Mouse (Mus musculus) hindbrain, embryonic 10.5 days (tissue): ENCODE results near the gene Gtdc1. TPM values are rescaled to one million over a fixed set of nuclear protein-coding genes. Genes with fewer than 3 reads are reported as not detected.

ENCODE experiments used
- DNase-seq: peaks from one replicate; pipeline ENCODE4 v3.0.0-alpha.2; 2017; ENCODE audit warnings: low spot score
- H3K27ac ChIP-seq: fragments of 300-500 bp; sonication (generic); 2 replicates; pipeline ENCODE4 v1.5.1; 2016; ENCODE audit warnings: mild to moderate bottlenecking, moderate library complexity
- H3K27me3 ChIP-seq: fragments of 300-500 bp; sonication (generic); 2 replicates; pipeline ENCODE4 v1.6.1; 2016; ENCODE audit warnings: mild to moderate bottlenecking; ENCODE audit not compliant: poor library complexity, insufficient read depth, severe bottlenecking
- H3K36me3 ChIP-seq: fragments of 300-500 bp; sonication (generic); 2 replicates; pipeline ENCODE4 v1.6.1; 2016; ENCODE audit warnings: mild to moderate bottlenecking, moderate library complexity
- H3K4me1 ChIP-seq: fragments of 300-500 bp; sonication (generic); replicated peaks from 2 replicates; pipeline ENCODE4 v1.6.1; 2016; ENCODE audit warnings: mild to moderate bottlenecking
- H3K4me3 ChIP-seq: fragments of 300-500 bp; sonication (generic); 2 replicates; pipeline ENCODE4 v1.5.1; 2016; ENCODE audit warnings: mild to moderate bottlenecking, moderate library complexity
- H3K9me3 ChIP-seq: fragments of 300-500 bp; sonication (generic); 2 replicates; pipeline ENCODE4 v1.6.1; 2016; ENCODE audit warnings: mild to moderate bottlenecking, moderate library complexity
- WGBS: fragments of 180-500 bp; shearing (Covaris S2); methylation state at CpG from one replicate; pipeline ENCODE4 v1.1.7; 2016; 5-methylcytosine and 5-hydroxymethylcytosine counted together
- polyA plus RNA-seq: library from polyadenylated mRNA; unstranded; fragments of >200 nt; fragmentation: Nextera tagmentation; extraction: Ambion mirVana; gene quantifications from 2 replicates; pipeline ENCODE4 v1.2.1, GENCODE M21; 2016

Gene Gtdc1
- polyA plus RNA-seq, 1 experiment from 2014 or later, result 13.0 TPM

DNA sequence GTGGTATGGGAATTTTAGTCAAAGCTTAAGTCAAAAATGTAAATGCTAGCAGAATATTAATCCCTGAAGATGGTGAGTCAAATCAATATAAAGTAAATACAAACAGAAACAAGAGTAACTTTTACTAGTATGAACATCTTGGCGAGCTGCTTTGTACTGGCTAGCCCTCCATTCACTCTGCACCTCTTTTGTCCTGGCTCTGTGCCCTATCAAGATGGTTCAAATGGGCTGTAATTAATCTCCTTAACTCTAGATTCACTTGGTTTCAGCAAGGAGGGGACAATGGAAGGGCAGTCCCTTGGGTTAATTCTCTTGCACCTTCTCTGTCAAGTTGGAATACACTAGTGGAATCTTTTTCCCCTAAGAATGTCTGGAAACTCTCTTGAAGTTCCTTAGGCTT lies 233.6 kb downstream of the Gtdc1 start:
- no peak for DNase-seq
- Histone ChIP-seq H3K4me1 (0 out of 2 replicates have a peak, but pooled peaks cover 8% of the 10 kb centered on the region), H3K9me3 (no peaks in the 10 kb centered on the region), H3K27me3 (no peaks in the 10 kb centered on the region), H3K36me3 (no peaks in the 10 kb centered on the region), H3K27ac (peak overlapping the region; percentile 5; the same call in 1 of the 2 replicates), H3K4me3 (no peak overlapping the region)
- 39% methylated on average over 1 of the region's 1 CpGs for WGBS

DNA sequence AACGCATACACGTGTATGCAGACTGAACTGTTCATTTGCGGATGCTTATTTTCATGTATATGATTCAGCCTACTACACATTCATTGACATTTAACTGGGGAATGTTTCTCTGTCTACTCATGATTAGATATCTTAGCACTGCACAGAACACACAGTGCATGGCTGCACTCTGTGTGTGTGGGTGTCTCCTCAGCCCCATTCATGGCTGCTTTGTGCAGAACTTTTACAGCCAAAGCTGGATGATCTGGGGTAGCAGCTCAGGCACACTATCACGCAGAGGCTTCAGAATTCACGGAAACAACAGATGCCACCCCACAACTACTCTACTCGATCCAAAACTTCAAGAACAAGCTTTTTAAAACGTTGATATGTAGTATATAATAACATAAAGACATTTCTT lies 263.4 kb downstream of the Gtdc1 start:
- 92% methylated on average over 7 of the region's 7 CpGs for WGBS

DNA sequence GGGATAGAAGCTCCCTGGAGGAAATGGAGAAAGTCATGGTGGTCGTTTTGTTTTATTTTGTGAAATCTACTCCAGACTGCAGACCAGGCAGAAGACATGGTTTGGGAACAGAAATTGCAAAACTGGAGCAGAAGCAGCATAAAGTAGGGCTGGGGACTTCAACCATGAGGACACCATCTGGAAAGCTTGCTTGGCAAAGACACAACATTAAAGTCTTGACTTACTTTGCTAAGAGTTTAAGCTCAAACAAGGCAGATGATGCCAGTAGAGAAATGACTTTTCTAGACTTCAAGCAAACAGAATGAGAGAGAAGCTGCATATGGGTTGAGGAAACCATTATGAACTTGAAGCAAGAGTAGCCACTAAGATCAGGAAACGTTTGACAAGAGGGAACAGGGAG lies 267.6 kb downstream of the Gtdc1 start:
- H3K36me3 ChIP-seq, result no peaks in the 10 kb centered on the region
- WGBS, result 76% methylated on average over 2 of the region's 2 CpGs

More for the DNA sequence above, 263.4 kb downstream of the Gtdc1 start:
- Histone ChIP-seq H3K9me3 (no peaks in the 10 kb centered on the region), H3K27me3 (no peaks in the 10 kb centered on the region), H3K4me1 (no peaks in the 10 kb centered on the region), H3K27ac (no peak overlapping the region), H3K4me3 (no peak overlapping the region), H3K36me3 (no peaks in the 10 kb centered on the region)
- no peak for DNase-seq

DNA sequence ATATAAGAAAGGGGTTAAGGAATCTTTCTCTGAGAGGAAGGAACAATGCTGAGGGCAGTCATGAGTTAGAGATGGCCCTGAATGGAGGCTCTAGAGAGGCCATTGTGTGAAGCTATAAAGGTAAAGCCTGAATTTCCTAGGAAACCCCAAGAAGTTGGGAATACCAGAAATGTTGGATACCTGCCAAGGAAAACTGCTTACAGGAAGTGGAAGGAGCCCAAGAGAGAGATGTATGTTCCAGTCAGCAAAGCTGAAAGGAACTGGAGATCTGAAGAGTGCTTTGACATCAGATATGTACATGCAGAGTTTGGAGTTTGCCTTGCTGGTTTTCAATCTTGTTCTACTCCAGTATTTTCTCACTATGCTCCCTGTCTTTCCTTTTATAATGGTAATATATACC lies 268.4 kb downstream of the Gtdc1 start:
- no peaks in the 10 kb centered on the region for H3K27me3 ChIP-seq
- no peaks in the 10 kb centered on the region for H3K4me1 ChIP-seq
- no peak overlapping the region for H3K4me3 ChIP-seq
- no peak for DNase-seq
- no peak overlapping the region for H3K27ac ChIP-seq
- H3K36me3 ChIP-seq, result no peaks in the 10 kb centered on the region
- H3K9me3 ChIP-seq, result no peaks in the 10 kb centered on the region

More for the DNA sequence above, 267.6 kb downstream of the Gtdc1 start:
- DNase-seq, result no peak
- H3K4me3 ChIP-seq, result no peak overlapping the region
- H3K27me3 ChIP-seq, result no peaks in the 10 kb centered on the region
- no peaks in the 10 kb centered on the region for H3K9me3 ChIP-seq
- no peaks in the 10 kb centered on the region for H3K4me1 ChIP-seq
- H3K27ac ChIP-seq, result no peak overlapping the region

DNA sequence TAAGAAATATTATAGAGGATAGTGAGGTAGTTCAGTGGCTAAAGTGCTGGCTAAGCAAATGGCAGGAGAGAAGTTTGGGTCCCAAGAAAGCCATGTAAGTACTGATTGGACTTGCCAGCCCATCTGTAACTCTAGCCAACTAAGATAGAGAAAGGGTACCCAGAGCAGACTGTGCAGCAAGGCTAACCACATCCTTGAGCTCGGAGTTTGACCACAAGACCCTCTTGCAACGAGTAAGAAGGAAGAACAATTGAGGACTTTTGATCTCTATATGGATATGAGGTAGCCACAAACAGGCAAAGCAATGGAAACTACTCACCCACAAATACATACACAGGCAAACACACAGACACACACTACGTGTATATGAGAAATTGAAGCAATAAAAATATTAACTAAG lies 278.9 kb downstream of the Gtdc1 start:
- H3K4me3 ChIP-seq, result no peak overlapping the region
- DNase-seq, result no peak
- WGBS, result 84% methylated on average over 3 of the region's 3 CpGs
- no peaks in the 10 kb centered on the region for H3K9me3 ChIP-seq
- no peaks in the 10 kb centered on the region for H3K36me3 ChIP-seq
- no peak overlapping the region for H3K27ac ChIP-seq
- H3K4me1 ChIP-seq, result no peaks in the 10 kb centered on the region
- no peaks in the 10 kb centered on the region for H3K27me3 ChIP-seq

DNA sequence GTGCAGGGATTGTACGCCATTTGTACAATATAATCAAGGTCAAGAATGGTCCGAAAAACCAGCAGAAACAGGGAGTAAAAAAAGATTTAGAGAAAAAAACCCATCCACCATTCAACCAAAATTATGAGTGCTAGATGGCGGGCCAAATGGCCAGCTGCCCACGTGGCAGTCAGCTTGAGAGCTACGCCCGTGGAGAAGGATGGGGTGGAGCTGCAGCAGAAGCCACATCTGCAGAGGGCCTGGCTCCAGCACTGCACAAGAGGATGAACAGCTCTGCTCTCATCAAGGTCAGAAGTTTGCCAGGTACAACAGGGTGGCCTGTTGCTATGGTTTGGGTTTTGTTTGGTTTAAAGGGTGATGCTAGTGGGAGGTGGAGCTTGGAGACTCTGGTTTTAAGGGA lies 281.1 kb downstream of the Gtdc1 start:
- 93% methylated on average over 6 of the region's 6 CpGs for WGBS
- H3K4me3 ChIP-seq, result no peak overlapping the region

DNA sequence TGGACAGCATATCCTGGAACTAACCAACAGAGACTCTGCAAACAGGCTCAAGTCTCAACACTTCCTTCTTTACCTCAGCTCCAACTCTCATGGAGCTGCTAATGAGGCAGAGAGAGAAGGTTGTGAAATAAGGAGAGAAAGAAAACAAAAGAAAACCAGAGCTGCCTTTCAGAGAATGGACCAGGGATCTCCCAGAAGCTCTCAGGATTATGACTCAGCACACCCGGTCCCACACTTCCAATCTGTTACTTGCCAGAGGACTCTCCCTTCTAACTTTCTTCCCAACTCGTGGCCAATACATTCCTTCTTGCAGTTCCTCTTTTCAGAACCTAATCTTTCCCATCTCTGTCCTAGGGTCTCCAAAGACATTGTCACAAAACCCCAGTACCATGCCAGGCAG lies 288.1 kb downstream of the Gtdc1 start:
- H3K27ac ChIP-seq, result no peak overlapping the region
- no peaks in the 10 kb centered on the region for H3K36me3 ChIP-seq
- WGBS, result 70% methylated on average over 2 of the region's 2 CpGs
- DNase-seq, result no peak
- H3K27me3 ChIP-seq, result no peaks in the 10 kb centered on the region
- H3K4me3 ChIP-seq, result no peak overlapping the region
- no peaks in the 10 kb centered on the region for H3K4me1 ChIP-seq
- H3K9me3 ChIP-seq, result no peaks in the 10 kb centered on the region

More for the DNA sequence above, 281.1 kb downstream of the Gtdc1 start:
- Histone ChIP-seq H3K27ac (no peak overlapping the region), H3K36me3 (no peaks in the 10 kb centered on the region), H3K4me1 (no peaks in the 10 kb centered on the region), H3K27me3 (no peaks in the 10 kb centered on the region), H3K9me3 (no peaks in the 10 kb centered on the region)
- no peak for DNase-seq

DNA sequence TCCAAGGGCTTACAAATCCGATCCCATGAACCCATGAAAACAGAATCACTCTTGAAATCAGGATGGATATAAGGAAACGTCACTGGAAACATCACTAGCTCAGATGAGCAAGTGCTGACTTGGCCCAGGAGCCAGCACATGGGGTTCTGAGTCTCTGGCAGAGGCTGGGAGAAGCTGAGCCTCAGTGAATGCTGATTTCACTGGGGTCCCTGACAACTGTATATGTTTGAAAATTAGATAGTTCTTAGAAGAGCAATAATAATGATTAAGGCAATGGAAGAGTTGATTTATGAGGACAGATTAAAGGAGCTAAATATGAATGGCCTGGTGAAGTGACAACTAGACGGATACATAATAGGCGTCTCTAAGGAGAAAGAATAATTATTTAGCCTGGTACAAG lies 289.3 kb downstream of the Gtdc1 start:
- H3K27me3 ChIP-seq, result no peaks in the 10 kb centered on the region
- H3K4me1 ChIP-seq, result no peaks in the 10 kb centered on the region
- WGBS, result 87% methylated on average over 4 of the region's 4 CpGs
- H3K27ac ChIP-seq, result no peak overlapping the region
- H3K36me3 ChIP-seq, result no peaks in the 10 kb centered on the region
- H3K4me3 ChIP-seq, result no peak overlapping the region
- H3K9me3 ChIP-seq, result no peaks in the 10 kb centered on the region
- no peak for DNase-seq

DNA sequence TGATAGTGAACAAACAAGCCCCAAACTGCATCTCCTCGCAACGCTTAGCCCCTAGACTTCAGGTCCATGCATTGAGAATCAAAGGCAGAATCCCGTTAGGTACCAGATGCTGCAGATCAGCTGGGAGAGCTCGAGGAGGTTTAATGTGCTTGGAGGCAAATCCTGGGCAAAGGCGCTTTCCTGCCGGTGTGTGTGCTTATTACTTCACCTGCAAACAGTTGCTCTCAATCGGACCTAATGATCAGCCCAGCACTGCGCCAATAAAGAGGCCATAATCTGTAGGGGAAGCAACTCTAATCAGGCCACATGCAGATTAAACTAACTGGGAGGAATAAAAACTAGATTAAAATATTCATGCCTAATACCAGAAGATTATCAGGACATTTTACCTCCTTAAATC lies 293.5 kb downstream of the Gtdc1 start:
- Histone ChIP-seq H3K4me1 (peaks cover 5% of the 10 kb centered on the region; the same call in 1 of the 2 replicates), H3K27me3 (no peaks in the 10 kb centered on the region), H3K9me3 (no peaks in the 10 kb centered on the region), H3K4me3 (no peak overlapping the region), H3K36me3 (no peaks in the 10 kb centered on the region), H3K27ac (no peak overlapping the region)
- no peak for DNase-seq
- WGBS, result 87% methylated on average over 8 of the region's 8 CpGs

DNA sequence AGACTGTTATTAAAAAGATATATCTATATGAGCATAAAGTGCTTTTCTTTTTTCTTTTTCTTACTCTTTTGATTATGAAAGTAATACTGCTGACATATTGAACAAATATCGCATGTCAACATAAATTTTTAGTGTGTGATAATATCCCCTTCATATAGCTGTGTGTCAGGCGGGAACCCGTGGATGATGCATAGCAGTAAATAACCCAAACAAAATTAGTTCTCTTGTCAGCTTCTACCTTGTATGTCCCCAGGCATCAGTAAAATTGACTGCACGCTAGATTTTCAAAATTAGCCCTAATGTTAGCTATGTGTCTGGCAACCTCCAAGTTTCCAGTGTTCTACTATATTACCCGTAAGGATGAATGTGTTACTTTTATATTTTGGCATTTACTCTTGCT lies 294.4 kb downstream of the Gtdc1 start:
- 91% methylated on average over 5 of the region's 5 CpGs for WGBS
- peaks cover 5% of the 10 kb centered on the region; the same call in 1 of the 2 replicates for H3K4me1 ChIP-seq

DNA sequence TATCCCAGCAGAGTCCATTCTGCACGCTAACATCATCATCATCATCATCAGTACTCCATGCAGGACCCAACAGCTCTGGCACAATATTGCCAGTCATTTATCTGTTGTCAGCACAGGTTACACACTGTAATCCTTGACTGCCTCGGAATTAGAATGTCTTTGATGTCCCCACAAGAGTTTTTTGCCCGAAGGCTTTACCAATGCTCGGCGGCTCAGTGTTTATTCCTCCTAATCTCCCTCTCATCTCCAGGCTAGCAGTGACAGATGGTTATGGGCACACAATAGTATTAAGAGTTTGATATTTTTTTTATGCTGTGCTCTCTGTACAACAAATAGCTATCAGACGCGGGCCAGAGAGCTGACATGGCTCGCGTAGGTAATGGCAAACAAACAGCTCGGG lies 294.9 kb downstream of the Gtdc1 start:
- DNase-seq, result no peak
- Histone ChIP-seq H3K27me3 (no peaks in the 10 kb centered on the region), H3K9me3 (no peaks in the 10 kb centered on the region), H3K36me3 (no peaks in the 10 kb centered on the region), H3K4me1 (peaks cover 5% of the 10 kb centered on the region; the same call in 1 of the 2 replicates), H3K27ac (no peak overlapping the region), H3K4me3 (no peak overlapping the region)
- WGBS, result 82% methylated on average over 10 of the region's 10 CpGs

More for the DNA sequence above, 294.4 kb downstream of the Gtdc1 start:
- Histone ChIP-seq H3K27ac (no peak overlapping the region), H3K27me3 (no peaks in the 10 kb centered on the region), H3K9me3 (no peaks in the 10 kb centered on the region), H3K36me3 (no peaks in the 10 kb centered on the region), H3K4me3 (no peak overlapping the region)
- no peak for DNase-seq

DNA sequence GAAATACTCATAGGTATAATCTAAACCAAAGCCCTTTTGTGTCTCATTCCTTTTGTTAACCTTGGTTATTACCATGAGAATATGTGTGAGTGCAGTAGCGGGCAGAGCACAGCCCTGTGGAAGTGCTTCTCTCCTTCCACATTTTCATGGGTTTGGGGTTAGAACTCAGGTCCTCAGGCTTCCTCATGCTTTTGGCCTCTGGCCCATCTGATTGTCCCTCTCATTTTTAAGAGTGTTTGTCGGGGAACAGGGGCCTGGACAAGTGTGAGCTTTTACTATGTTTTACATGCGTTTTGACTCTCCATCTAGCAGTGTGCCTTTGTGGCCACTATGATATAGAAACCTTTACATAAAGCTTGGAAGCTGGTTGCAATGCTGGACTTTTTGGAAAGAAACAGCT lies 296.4 kb downstream of the Gtdc1 start:
- DNase-seq, result no peak
- Histone ChIP-seq H3K4me1 (peaks cover 5% of the 10 kb centered on the region; the same call in 1 of the 2 replicates), H3K36me3 (no peaks in the 10 kb centered on the region), H3K4me3 (no peak overlapping the region), H3K27ac (no peak overlapping the region), H3K9me3 (no peaks in the 10 kb centered on the region), H3K27me3 (no peaks in the 10 kb centered on the region)
- 73% methylated on average over 3 of the region's 3 CpGs for WGBS

DNA sequence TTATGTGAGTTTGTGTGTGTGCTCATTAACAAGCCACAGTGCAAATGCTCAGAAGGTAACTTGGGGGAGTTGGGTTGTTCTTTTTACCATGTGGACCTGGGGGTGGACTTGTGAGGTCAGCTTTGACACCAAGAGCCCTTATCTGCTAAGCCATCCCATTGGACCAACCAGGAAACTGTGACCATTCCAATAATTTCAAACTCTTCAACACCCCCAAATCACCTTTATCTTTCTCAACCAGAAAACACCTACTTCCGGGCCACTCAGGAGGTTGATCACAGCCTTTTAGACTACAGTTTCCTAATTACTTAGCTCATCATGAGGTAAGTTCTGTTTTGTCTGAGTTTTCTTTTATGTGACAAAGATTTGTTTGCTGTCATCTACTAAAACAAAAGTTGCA lies 298.7 kb downstream of the Gtdc1 start:
- no peaks in the 10 kb centered on the region for H3K9me3 ChIP-seq
- H3K27ac ChIP-seq, result no peak overlapping the region
- 93% methylated on average over 1 of the region's 1 CpGs for WGBS
- no peaks in the 10 kb centered on the region for H3K36me3 ChIP-seq
- H3K4me1 ChIP-seq, result peaks cover 5% of the 10 kb centered on the region; the same call in 1 of the 2 replicates
- H3K4me3 ChIP-seq, result no peak overlapping the region
- no peaks in the 10 kb centered on the region for H3K27me3 ChIP-seq
- DNase-seq, result no peak

DNA sequence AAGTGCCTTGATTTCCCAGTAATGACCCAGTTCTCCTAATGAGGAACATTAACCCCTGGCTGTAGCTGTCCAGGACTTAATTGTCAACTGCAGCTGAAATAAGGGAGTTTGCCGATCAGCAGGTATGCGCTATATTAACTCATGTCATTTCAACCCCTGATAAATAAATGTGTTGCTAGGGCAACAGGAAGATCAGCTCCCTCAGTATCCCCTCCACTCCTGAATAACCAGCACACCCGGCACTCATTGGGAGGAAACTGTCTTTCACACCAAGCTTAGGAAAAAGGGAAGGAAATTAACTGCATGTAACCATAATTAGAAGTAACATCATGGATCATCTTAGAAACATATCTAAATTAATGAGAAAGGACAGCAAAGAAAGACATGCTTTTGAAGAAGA lies 302.3 kb downstream of the Gtdc1 start:
- Histone ChIP-seq H3K36me3 (no peaks in the 10 kb centered on the region), H3K4me3 (no peak overlapping the region)
- WGBS, result 81% methylated on average over 3 of the region's 3 CpGs

More for the DNA sequence above, 302.3 kb downstream of the Gtdc1 start:
- Histone ChIP-seq H3K4me1 (no peaks in the 10 kb centered on the region), H3K27me3 (no peaks in the 10 kb centered on the region), H3K9me3 (no peaks in the 10 kb centered on the region), H3K27ac (no peak overlapping the region)
- DNase-seq, result no peak
